Mouse (Mus musculus) MEL (cell line): Measurements from ENCODE around the gene Rrp12. TPM values are rescaled to one million over a fixed set of nuclear protein-coding genes. Genes with fewer than 3 reads are reported as not detected.

Experiments used
- DNase-seq: peaks from one replicate; pipeline ENCODE4 v3.0.0; 2011; ENCODE audit warnings: low read depth, low spot score
- H3K27ac ChIP-seq: 2 replicates; pipeline ENCODE4 v1.5.1; 2012; ENCODE audit warnings: low read depth, mild to moderate bottlenecking, control low read depth, low read length, moderate library complexity; ENCODE audit not compliant: control insufficient read depth
- H3K27me3 ChIP-seq, 2 experiments: fragments of 150-350 bp in 1 of 2; sonication (generic) in 1 of 2; 2 replicates each; pipeline ENCODE4 v1.6.1; 2012; ENCODE audit warnings: low read length in 2 of 2, mild to moderate bottlenecking in 2 of 2, improper control_type of control experiment in 1 of 2, moderate library complexity in 1 of 2; ENCODE audit not compliant: insufficient read depth in 2 of 2, control insufficient read depth in 1 of 2
- H3K36me3 ChIP-seq, 2 experiments: 2 replicates each; pipeline ENCODE4 v1.6.1; 2012 to 2014; ENCODE audit warnings: low read length in 2 of 2, improper control_type of control experiment in 1 of 2, inconsistent platforms in 1 of 2, mild to moderate bottlenecking in 1 of 2; ENCODE audit not compliant: insufficient read depth in 2 of 2, control insufficient read depth in 1 of 2
- H3K4me1 ChIP-seq, 2 experiments: fragments of 150-350 bp in 1 of 2; sonication (generic) in 1 of 2; 2 replicates each; pipeline ENCODE4 v1.6.1; 2012; ENCODE audit warnings: low read length in 2 of 2, improper control_type of control experiment in 1 of 2, mild to moderate bottlenecking in 1 of 2; ENCODE audit not compliant: insufficient read depth in 2 of 2, control insufficient read depth in 1 of 2
- H3K4me3 ChIP-seq, 2 experiments: fragments of 150-350 bp in 1 of 2; sonication (generic) in 1 of 2; 2 replicates each; pipeline ENCODE4 v1.5.1; 2012; ENCODE audit warnings: low read depth in 2 of 2, low read length in 2 of 2, mild to moderate bottlenecking in 2 of 2, moderate library complexity in 2 of 2, control low read depth in 1 of 2, improper control_type of control experiment in 1 of 2; ENCODE audit not compliant: control insufficient read depth in 1 of 2, insufficient read depth in 1 of 2
- H3K79me2 ChIP-seq: 2 replicates; pipeline ENCODE4 v1.6.1; 2012; ENCODE audit warnings: mild to moderate bottlenecking, low read length, moderate library complexity; ENCODE audit not compliant: control insufficient read depth, poor library complexity, insufficient read depth
- H3K9ac ChIP-seq: 2 replicates; pipeline ENCODE4 v1.6.1; 2012; ENCODE audit warnings: low read depth, mild to moderate bottlenecking, control low read depth, low read length, moderate library complexity; ENCODE audit not compliant: control insufficient read depth, poor library complexity, severe bottlenecking
- H3K9me3 ChIP-seq: fragments of 150-350 bp; sonication (generic); replicated peaks from 2 replicates; pipeline ENCODE4 v1.6.1; 2012; ENCODE audit warnings: mild to moderate bottlenecking, low read length, improper control_type of control experiment, moderate library complexity; ENCODE audit not compliant: insufficient read depth
- BHLHE40 ChIP-seq: IDR thresholded peaks from 2 replicates; pipeline ENCODE4 v1.6.1; 2012; ENCODE audit warnings: low read depth, mild to moderate bottlenecking, inconsistent platforms, low read length, improper control_type of control experiment, borderline replicate concordance
- CHD1 ChIP-seq: IDR thresholded peaks from 2 replicates; pipeline ENCODE4 v1.6.1; 2012; ENCODE audit warnings: low read depth, mild to moderate bottlenecking, inconsistent platforms, low read length, improper control_type of control experiment
- CHD2 ChIP-seq: IDR thresholded peaks from 2 replicates; pipeline ENCODE4 v1.6.1; 2011; ENCODE audit warnings: low read length, improper control_type of control experiment
- CTCF ChIP-seq, 3 experiments: IDR thresholded peaks in 2 of 3; conservative IDR thresholded peaks in 1 of 3; 2 replicates each; pipeline ENCODE4 v1.5.1; 2011 to 2012; ENCODE audit warnings: low read length in 3 of 3, low read depth in 2 of 3, mild to moderate bottlenecking in 2 of 3, improper control_type of control experiment in 1 of 3, inconsistent platforms in 1 of 3, mixed read lengths in 1 of 3, moderate library complexity in 1 of 3; ENCODE audit not compliant: control insufficient read depth in 1 of 3, insufficient read depth in 1 of 3, poor library complexity in 1 of 3, severe bottlenecking in 1 of 3
- ELF1 ChIP-seq: IDR thresholded peaks from 2 replicates; pipeline ENCODE4 v1.6.1; 2014; ENCODE audit warnings: low read depth, mild to moderate bottlenecking, inconsistent platforms, low read length, improper control_type of control experiment, moderate library complexity
- EP300 ChIP-seq, 2 experiments: IDR thresholded peaks; 2 replicates each; pipeline ENCODE4 v1.6.1; 2011; ENCODE audit warnings: improper control_type of control experiment in 2 of 2, low read length in 2 of 2, low read depth in 1 of 2, mild to moderate bottlenecking in 1 of 2
- ETS1 ChIP-seq: IDR thresholded peaks from 2 replicates; pipeline ENCODE4 v1.6.1; 2012; ENCODE audit warnings: low read depth, mild to moderate bottlenecking, inconsistent platforms, low read length, improper control_type of control experiment, moderate library complexity
- GABPA ChIP-seq: IDR thresholded peaks from 2 replicates; pipeline ENCODE4 v1.6.1; 2012; ENCODE audit warnings: low read depth, mild to moderate bottlenecking, inconsistent platforms, low read length, improper control_type of control experiment, moderate library complexity
- GATA1 ChIP-seq: IDR thresholded peaks from 2 replicates; pipeline ENCODE4 v1.6.1; 2011; ENCODE audit warnings: low read depth, low read length, improper control_type of control experiment
- HCFC1 ChIP-seq: IDR thresholded peaks from 2 replicates; pipeline ENCODE4 v1.6.1; 2012; ENCODE audit warnings: low read depth, mild to moderate bottlenecking, inconsistent platforms, low read length, improper control_type of control experiment, moderate library complexity
- JUND ChIP-seq: IDR thresholded peaks from 2 replicates; pipeline ENCODE4 v1.6.1; 2011; ENCODE audit warnings: low read depth, mild to moderate bottlenecking, improper control_type of control experiment, low read length
- KAT2A ChIP-seq: conservative IDR thresholded peaks from 2 replicates; pipeline ENCODE4 v1.6.1; 2012; ENCODE audit warnings: low read depth, low read length, improper control_type of control experiment, inconsistent platforms
- MAFK ChIP-seq: IDR thresholded peaks from 2 replicates; pipeline ENCODE4 v1.6.1; 2011; ENCODE audit warnings: low read depth, mild to moderate bottlenecking, low read length, improper control_type of control experiment, borderline replicate concordance
- MAX ChIP-seq: IDR thresholded peaks from 2 replicates; pipeline ENCODE4 v1.6.1; 2011; ENCODE audit warnings: low read length, improper control_type of control experiment
- MAZ ChIP-seq: IDR thresholded peaks from 2 replicates; pipeline ENCODE4 v1.6.1; 2012; ENCODE audit warnings: low read depth, mild to moderate bottlenecking, inconsistent platforms, low read length, improper control_type of control experiment
- MEF2A ChIP-seq: IDR thresholded peaks from 2 replicates; pipeline ENCODE4 v1.6.1; 2014; ENCODE audit warnings: low read depth, mild to moderate bottlenecking, inconsistent platforms, low read length, improper control_type of control experiment; ENCODE audit not compliant: poor library complexity, insufficient replicate concordance, severe bottlenecking; ENCODE audit errors: extremely low read depth
- MXI1 ChIP-seq: IDR thresholded peaks from 2 replicates; pipeline ENCODE4 v1.6.1; 2011; ENCODE audit warnings: mild to moderate bottlenecking, low read depth, low read length, improper control_type of control experiment
- MYB ChIP-seq: IDR thresholded peaks from 2 replicates; pipeline ENCODE4 v1.6.1; 2011; ENCODE audit warnings: mild to moderate bottlenecking, low read depth, low read length, improper control_type of control experiment
- NELFE ChIP-seq: IDR thresholded peaks from 2 replicates; pipeline ENCODE4 v1.6.1; 2011; ENCODE audit warnings: low read depth, low read length, improper control_type of control experiment
- NRF1 ChIP-seq: IDR thresholded peaks from 2 replicates; pipeline ENCODE4 v1.6.1; 2014; ENCODE audit warnings: low read depth, mild to moderate bottlenecking, inconsistent platforms, low read length, improper control_type of control experiment, moderate library complexity; ENCODE audit not compliant: poor library complexity, insufficient read depth, severe bottlenecking
- POLR2A ChIP-seq, 2 experiments: IDR thresholded peaks; 2 replicates each; pipeline ENCODE4 v1.6.1; 2011 to 2012; ENCODE audit warnings: low read length in 2 of 2, mild to moderate bottlenecking in 2 of 2, control low read depth in 1 of 2, improper control_type of control experiment in 1 of 2, low read depth in 1 of 2, moderate library complexity in 1 of 2; ENCODE audit not compliant: control insufficient read depth in 1 of 2, insufficient read depth in 1 of 2, poor library complexity in 1 of 2
- POLR2AphosphoS2 ChIP-seq: IDR thresholded peaks from 2 replicates; pipeline ENCODE4 v1.6.1; 2011; ENCODE audit warnings: low read length, improper control_type of control experiment
- RAD21 ChIP-seq: IDR thresholded peaks from 2 replicates; pipeline ENCODE4 v1.6.1; 2011; ENCODE audit warnings: mild to moderate bottlenecking, low read depth, low read length, improper control_type of control experiment
- RCOR1 ChIP-seq: IDR thresholded peaks from 2 replicates; pipeline ENCODE4 v1.6.1; 2012; ENCODE audit warnings: low read depth, mild to moderate bottlenecking, inconsistent platforms, low read length, improper control_type of control experiment
- SIN3A ChIP-seq: IDR thresholded peaks from 2 replicates; pipeline ENCODE4 v1.6.1; 2012; ENCODE audit warnings: low read length, improper control_type of control experiment, inconsistent platforms
- SMC3 ChIP-seq: IDR thresholded peaks from 2 replicates; pipeline ENCODE4 v1.6.1; 2011; ENCODE audit warnings: low read depth, low read length, improper control_type of control experiment
- TAL1 ChIP-seq: IDR thresholded peaks from 2 replicates; pipeline ENCODE4 v1.6.1; 2012; ENCODE audit warnings: mild to moderate bottlenecking, inconsistent platforms, low read length, moderate library complexity, mixed read lengths
- TBP ChIP-seq: IDR thresholded peaks from 2 replicates; pipeline ENCODE4 v1.8.0; 2011; ENCODE audit warnings: low read depth, low read length, improper control_type of control experiment
- TCF12 ChIP-seq: IDR thresholded peaks from 2 replicates; pipeline ENCODE4 v1.6.1; 2014; ENCODE audit warnings: low read depth, mild to moderate bottlenecking, inconsistent platforms, low read length, improper control_type of control experiment, moderate library complexity
- UBTF ChIP-seq: IDR thresholded peaks from 2 replicates; pipeline ENCODE4 v1.6.1; 2012; ENCODE audit warnings: low read depth, mild to moderate bottlenecking, inconsistent platforms, low read length, improper control_type of control experiment, moderate library complexity, borderline replicate concordance; ENCODE audit not compliant: insufficient read depth
- USF1 ChIP-seq: IDR thresholded peaks from 2 replicates; pipeline ENCODE4 v1.6.1; 2014; ENCODE audit warnings: low read depth, mild to moderate bottlenecking, inconsistent platforms, low read length, improper control_type of control experiment, moderate library complexity
- USF2 ChIP-seq, 2 experiments: IDR thresholded peaks; 2 replicates each; pipeline ENCODE4 v1.6.1; 2011 to 2012; ENCODE audit warnings: improper control_type of control experiment in 2 of 2, low read length in 2 of 2, borderline replicate concordance in 1 of 2, inconsistent platforms in 1 of 2, low read depth in 1 of 2, mild to moderate bottlenecking in 1 of 2; ENCODE audit not compliant: insufficient read depth in 1 of 2
- ZC3H11A ChIP-seq: IDR thresholded peaks from 2 replicates; pipeline ENCODE4 v1.6.1; 2012; ENCODE audit warnings: low read depth, mild to moderate bottlenecking, inconsistent platforms, low read length, improper control_type of control experiment
- ZKSCAN1 ChIP-seq: IDR thresholded peaks from 2 replicates; pipeline ENCODE4 v1.6.1; 2012; ENCODE audit warnings: low read depth, mild to moderate bottlenecking, inconsistent platforms, low read length, improper control_type of control experiment, moderate library complexity
- ZMIZ1 ChIP-seq: IDR thresholded peaks from 2 replicates; pipeline ENCODE4 v1.6.1; 2012; ENCODE audit warnings: low read depth, mild to moderate bottlenecking, inconsistent platforms, low read length, improper control_type of control experiment, moderate library complexity
- polyA plus RNA-seq, 2 experiments: library from polyadenylated mRNA; stranded (reverse) in 1 of 2; unstranded in 1 of 2; fragments of >175 nt in 1 of 2; fragments of >200 nt in 1 of 2; gene quantifications; 2 replicates each; pipeline versions ENCODE4 v1.2.1 to v1.2.4; 2012; ENCODE audit warnings: low replicate concordance in 2 of 2, low read depth in 1 of 2; ENCODE audit not compliant: insufficient read length in 2 of 2, insufficient read depth in 1 of 2, missing spikeins in 1 of 2
- total RNA-seq: library from RNA; depleted of rRNA; stranded (reverse); fragments of 300-350 nt; gene quantifications from 2 replicates; pipeline ENCODE4 v1.2.3, GENCODE M21; 2012

The Rrp12 gene
- total and polyA plus RNA-seq, 3 experiments, result 44.5 to 134 (median 106) TPM

DNA sequence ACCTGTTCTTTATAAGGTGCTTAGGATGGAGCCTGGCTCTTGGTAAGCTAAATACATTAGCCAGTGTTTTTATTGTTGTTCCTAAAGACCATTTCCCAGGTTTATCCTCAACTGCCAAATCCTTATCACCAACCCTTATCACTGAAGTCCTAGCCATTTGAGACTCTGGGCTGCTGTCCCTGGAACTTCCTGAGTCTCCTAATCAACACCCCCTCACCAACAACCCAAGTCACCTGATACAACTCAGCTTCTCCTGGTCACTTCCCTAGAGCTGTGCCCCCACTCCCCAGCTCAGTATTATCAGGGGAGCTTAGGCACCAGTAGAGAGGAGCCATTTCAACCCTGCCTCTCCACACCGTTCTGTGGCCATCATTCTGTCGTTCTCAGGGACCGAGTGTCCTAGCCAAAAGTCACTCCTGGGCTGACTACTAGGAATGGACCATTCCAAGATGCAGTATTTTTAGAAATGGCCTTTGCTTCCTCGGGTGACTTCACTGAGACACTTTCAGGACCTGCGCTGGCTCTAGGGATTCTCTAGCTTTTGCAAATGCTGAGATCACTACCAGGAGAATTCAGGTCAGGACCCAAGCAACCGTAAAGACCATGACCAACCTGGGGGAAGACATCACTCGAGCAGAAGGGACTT is 54.7 kb downstream of the Rrp12 start:
- peak overlapping the region; percentile 49 for H3K9ac ChIP-seq
- peak overlapping the region; percentile 9 to 29 for H3K4me3 ChIP-seq
- H3K36me3 ChIP-seq, result peaks cover 0 to 57% of the 10 kb centered on the region in 2 experiments; a peak in 2 of 4 replicates
- H3K79me2 ChIP-seq, result peaks cover 22% of the 10 kb centered on the region
- peak; percentile 75 for DNase-seq
- H3K27ac ChIP-seq, result peak overlapping the region; percentile 82
- no peak for TF ChIP-seq GABPA
- peak; percentile 86; the same call in 1 of the 2 replicates for TF ChIP-seq MAZ
- no peak for TF ChIP-seq MAFK
- TF ChIP-seq ELF1, result peak; percentile 73; the same call in 1 of the 2 replicates
- TF ChIP-seq CHD1, result 0 out of 2 replicates have a peak, but pooled peaks have one; percentile 90
- TF ChIP-seq MYB, result peak; percentile 95
- TF ChIP-seq CHD2, result 0 out of 2 replicates have a peak, but pooled peaks have one; percentile 23
- TF ChIP-seq RAD21, result no peak
- no peak for TF ChIP-seq RCOR1
- TF ChIP-seq TBP, result peak; percentile 60; the same call in 1 of the 2 replicates
- peak; percentile 15; the same call in 1 of the 2 replicates for TF ChIP-seq MAX
- TF ChIP-seq CTCF (IDR thresholded peaks at IDR 0.05 in 2 of 3, conservative IDR thresholded peaks at IDR 0.05 in 1 of 3; ENCODE audit: control insufficient read depth in 1 of 3, insufficient read depth in 1 of 3, low read depth in 2 of 3, low read length in 3 of 3, poor library complexity in 1 of 3, severe bottlenecking in 1 of 3), result no peak
- 0 out of 2 replicates have a peak, but pooled peaks have one; percentile 17 for TF ChIP-seq MEF2A
- TF ChIP-seq BHLHE40, result peak; percentile 80
- TF ChIP-seq NRF1, result no peak
- 0 out of 2 replicates have a peak, but pooled peaks have one; percentile 2 for TF ChIP-seq SMC3
- no peak for TF ChIP-seq UBTF
- peak; percentile 30; the same call in 1 of the 2 replicates for TF ChIP-seq TAL1
- peak; percentile 54; the same call in 1 of the 2 replicates for TF ChIP-seq MXI1
- no peak for TF ChIP-seq ZKSCAN1
- TF ChIP-seq USF1, result peak; percentile 87
- peak; percentile 89 for TF ChIP-seq ETS1
- peak; percentile 56 for TF ChIP-seq POLR2AphosphoS2
- TF ChIP-seq ZMIZ1, result 0 out of 2 replicates have a peak, but pooled peaks have one; percentile 48
- TF ChIP-seq NELFE, result peak; percentile 38; the same call in 1 of the 2 replicates
- peak in 1 of 2 experiments; percentile 50; a peak in 1 of 4 replicates for TF ChIP-seq POLR2A (IDR thresholded peaks at IDR 0.05; ENCODE audit: control insufficient read depth in 1 of 2, insufficient read depth in 1 of 2, low read depth in 1 of 2, low read length in 2 of 2, poor library complexity in 1 of 2)
- TF ChIP-seq TCF12, result peak; percentile 87
- TF ChIP-seq EP300 (IDR thresholded peaks at IDR 0.05; ENCODE audit: low read depth in 1 of 2, low read length in 2 of 2), result peak; percentile 95 to 96
- peak; percentile 12; the same call in 1 of the 2 replicates for TF ChIP-seq KAT2A
- peak; percentile 93 for TF ChIP-seq GATA1
- no peak for TF ChIP-seq HCFC1
- 0 out of 2 replicates have a peak, but pooled peaks have one; percentile 15 for TF ChIP-seq JUND
- 0 out of 4 replicates have a peak, but pooled peaks of 1 of the 2 experiments have one; percentile 3 for TF ChIP-seq USF2 (IDR thresholded peaks at IDR 0.05; ENCODE audit: borderline replicate concordance in 1 of 2, insufficient read depth in 1 of 2, low read depth in 1 of 2, low read length in 2 of 2)
- 0 out of 2 replicates have a peak, but pooled peaks have one; percentile 15 for TF ChIP-seq ZC3H11A
- peak; percentile 89 for TF ChIP-seq SIN3A
- H3K27me3 ChIP-seq, result no peaks in the 10 kb centered on the region
- H3K4me1 ChIP-seq, result peaks cover 34 to 54% of the 10 kb centered on the region in 2 experiments
- H3K9me3 ChIP-seq, result no peaks in the 10 kb centered on the region
